Mouse (Mus musculus): ENCODE results near the gene Cct6b. TPM values are rescaled to one million over a fixed set of nuclear protein-coding genes. Genes with fewer than 3 reads are reported as not detected.
"Not testable (repeated sequence)": the region's sequence is repeated elsewhere in the genome, so short reads cannot be mapped to it uniquely, and the experiment has no call there.

The Cct6b gene
- polyA plus RNA-seq, 1 experiment from 2014 or later: 0.14 TPM

DNA sequence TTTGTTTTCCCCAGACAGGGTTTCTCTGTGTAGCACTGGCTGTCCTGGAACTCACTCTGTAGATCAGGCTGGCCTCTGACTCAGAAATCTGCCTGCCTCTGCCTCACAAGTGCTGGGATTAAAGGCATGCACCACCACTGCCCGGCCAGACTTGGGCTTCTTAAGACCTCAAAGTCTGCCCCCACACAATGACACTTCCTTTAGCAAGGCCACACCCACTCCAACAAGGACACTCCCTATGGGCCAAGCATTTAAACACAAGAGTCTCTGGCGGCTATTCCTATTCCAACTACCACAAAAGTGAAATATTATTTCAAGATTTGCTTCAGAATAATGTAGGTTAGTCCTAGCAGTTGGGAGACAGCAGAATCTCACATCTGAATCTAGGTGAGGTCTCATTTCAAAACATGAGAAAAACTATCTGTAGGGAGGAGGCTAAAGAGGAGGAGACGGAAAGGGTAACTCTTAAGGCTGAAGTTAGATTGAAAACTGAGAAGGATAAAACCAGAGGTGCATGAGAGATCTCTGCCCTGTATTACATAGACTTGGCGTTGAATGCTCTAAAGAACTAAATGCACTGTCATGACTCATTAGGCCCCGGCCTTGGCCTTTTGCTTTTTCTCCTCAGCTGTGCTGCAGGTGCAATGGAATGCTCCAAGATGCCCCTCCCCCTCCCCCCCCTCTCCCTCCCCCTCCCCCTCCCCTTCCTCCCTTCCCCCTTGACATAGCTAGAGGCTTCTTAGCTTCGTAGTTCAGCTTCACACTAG is 11.6 kb downstream of the Cct6b start:
- no peaks in the 10 kb centered on the region for H3K36me3 ChIP-seq
- H3K9me3 ChIP-seq: no peaks in the 10 kb centered on the region
- 63% methylated on average over 6 of the region's 6 CpGs for WGBS

DNA sequence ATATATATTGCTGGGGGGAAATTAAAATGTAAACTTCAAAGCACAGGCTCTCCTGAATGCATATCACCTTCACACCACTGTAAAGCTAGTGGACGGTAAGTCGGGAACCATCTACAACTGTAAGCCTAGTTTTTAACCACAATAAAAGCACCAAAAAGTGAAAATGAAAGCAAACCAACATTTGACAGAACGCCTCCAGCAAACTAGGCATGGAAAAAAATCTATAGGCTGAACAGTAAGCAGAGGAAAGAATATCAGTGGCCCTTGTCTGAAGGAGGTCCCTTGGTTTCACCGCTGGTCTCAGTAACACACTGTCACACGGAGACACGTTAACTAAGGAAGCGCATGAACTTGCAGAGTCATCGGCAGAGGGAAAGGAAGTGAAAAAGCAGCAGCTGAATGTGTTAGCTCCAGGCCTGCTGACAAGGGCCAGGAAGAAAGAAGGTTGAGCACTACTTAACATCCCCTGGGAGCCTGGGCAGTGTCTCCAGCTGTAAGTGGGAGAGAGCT is 17.2 kb downstream of the Cct6b start:
- no peak for DNase-seq (ENCODE audit: low spot score)
- Histone ChIP-seq H3K4me1 (no peaks in the 10 kb centered on the region), H3K27me3 (ENCODE audit: insufficient read depth, poor library complexity, severe bottlenecking) (peaks cover 5% of the 10 kb centered on the region), H3K4me3 (no peak overlapping the region), H3K27ac (no peak overlapping the region), H3K36me3 (no peaks in the 10 kb centered on the region), H3K9me3 (no peaks in the 10 kb centered on the region)
- WGBS: 66% methylated on average over 8 of the region's 8 CpGs

More for the DNA sequence above, 11.6 kb downstream of the Cct6b start:
- DNase-seq (ENCODE audit: low spot score): no peak
- no peaks in the 10 kb centered on the region for H3K27me3 ChIP-seq (ENCODE audit: insufficient read depth, poor library complexity, severe bottlenecking)
- H3K27ac ChIP-seq: no peak overlapping the region
- no peak overlapping the region for H3K4me3 ChIP-seq
- no peaks in the 10 kb centered on the region for H3K4me1 ChIP-seq

DNA sequence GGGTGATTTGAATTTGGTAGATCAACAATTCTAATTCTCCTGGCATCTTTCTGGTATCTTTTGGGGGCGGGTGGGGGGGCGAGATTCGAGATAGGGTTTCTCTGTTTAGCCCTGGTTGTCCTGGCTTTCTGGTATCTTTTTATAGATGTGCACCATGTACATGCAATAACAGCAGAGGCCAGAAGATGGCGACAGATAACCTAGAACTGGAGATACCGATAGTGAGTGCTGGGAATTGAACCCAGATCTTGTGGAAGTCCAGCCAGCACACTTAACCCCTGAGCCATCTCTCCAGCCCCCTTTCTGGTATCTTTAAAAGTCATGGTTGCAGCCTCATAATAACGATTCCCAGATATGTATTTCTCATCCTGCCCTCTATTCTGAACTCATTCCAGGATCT is 18.0 kb downstream of the Cct6b start:
- H3K27me3 ChIP-seq (ENCODE audit: insufficient read depth, poor library complexity, severe bottlenecking): peaks cover 5% of the 10 kb centered on the region
- no peaks in the 10 kb centered on the region for H3K36me3 ChIP-seq
- H3K4me1 ChIP-seq: no peaks in the 10 kb centered on the region
- H3K4me3 ChIP-seq: no peak overlapping the region
- DNase-seq (ENCODE audit: low spot score): no peak
- H3K27ac ChIP-seq: no peak overlapping the region
- 29% methylated on average over 6 of the region's 6 CpGs for WGBS
- H3K9me3 ChIP-seq: no peaks in the 10 kb centered on the region

DNA sequence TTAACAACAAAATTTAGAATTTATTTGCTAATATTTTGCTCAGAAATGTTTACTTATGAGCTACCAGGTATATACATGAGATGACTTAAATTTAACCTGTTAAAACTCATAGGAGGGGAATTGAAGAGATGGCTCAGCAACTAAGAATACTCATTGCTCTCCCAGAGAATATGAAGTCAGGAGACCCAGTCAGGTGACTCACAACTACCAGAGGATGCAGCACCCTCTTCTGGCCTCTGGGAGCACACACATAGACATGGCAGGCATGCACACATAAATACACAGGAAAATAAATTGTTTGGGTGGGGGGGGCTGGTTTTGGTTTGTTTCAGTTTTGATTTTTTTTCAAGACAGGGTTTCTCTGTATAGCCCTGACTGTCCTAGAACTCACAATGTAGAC is 25.1 kb downstream of the Cct6b start:
- Histone ChIP-seq H3K27ac (no peak overlapping the region), H3K4me3 (no peak overlapping the region), H3K4me1 (no peaks in the 10 kb centered on the region), H3K9me3 (no peaks in the 10 kb centered on the region), H3K36me3 (no peaks in the 10 kb centered on the region), H3K27me3 (ENCODE audit: insufficient read depth, poor library complexity, severe bottlenecking) (no peaks in the 10 kb centered on the region)
- DNase-seq (ENCODE audit: low spot score): no peak

DNA sequence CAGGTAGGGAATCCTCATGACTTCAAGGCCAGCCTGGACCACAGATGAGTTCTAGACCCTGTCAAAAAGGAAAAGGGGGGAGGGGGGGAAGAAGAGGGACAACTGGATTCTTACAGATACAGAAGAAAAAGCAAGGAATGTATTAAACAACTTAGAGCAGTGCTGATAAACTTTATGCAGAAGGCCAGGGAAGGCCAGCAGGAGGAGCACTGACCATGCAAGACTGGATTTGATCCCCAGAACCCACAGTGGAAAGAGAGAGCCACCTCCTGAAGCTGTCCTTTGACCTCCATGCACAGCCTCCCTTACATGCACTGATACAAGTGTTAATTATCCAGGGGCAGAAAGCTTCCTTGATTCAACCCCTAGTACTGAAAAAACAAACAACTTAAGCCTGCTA is 29.9 kb downstream of the Cct6b start:
- Histone ChIP-seq H3K27me3 (ENCODE audit: insufficient read depth, poor library complexity, severe bottlenecking) (no peaks in the 10 kb centered on the region), H3K4me1 (no peaks in the 10 kb centered on the region), H3K4me3 (no peak overlapping the region), H3K27ac (no peak overlapping the region), H3K9me3 (no peaks in the 10 kb centered on the region), H3K36me3 (no peaks in the 10 kb centered on the region)
- no peak for DNase-seq (ENCODE audit: low spot score)

DNA sequence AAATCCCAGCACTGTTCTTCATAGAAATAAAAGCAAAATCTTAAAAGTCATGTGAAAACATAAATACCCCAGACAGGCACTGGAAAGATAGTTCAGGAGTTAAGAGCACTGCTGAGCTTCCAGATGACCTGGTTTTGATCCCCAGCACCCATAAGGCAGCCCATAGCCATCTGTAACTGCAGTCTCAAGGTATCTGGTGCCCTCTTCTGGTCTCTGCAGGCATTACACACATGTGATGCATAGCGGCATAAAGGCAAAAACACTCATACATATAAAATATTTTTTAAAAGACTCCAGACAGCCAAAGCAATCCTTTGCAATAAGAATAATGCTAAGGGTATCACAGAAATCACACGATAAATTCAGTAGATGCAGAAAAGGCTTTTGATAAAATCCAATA is 37.3 kb downstream of the Cct6b start:
- no peak for DNase-seq (ENCODE audit: low spot score)
- Histone ChIP-seq H3K9me3 (no peaks in the 10 kb centered on the region), H3K27ac (no peak overlapping the region), H3K4me1 (no peaks in the 10 kb centered on the region), H3K4me3 (no peak overlapping the region), H3K36me3 (no peaks in the 10 kb centered on the region), H3K27me3 (ENCODE audit: insufficient read depth, poor library complexity, severe bottlenecking) (no peaks in the 10 kb centered on the region)
- 82% methylated on average over 2 of the region's 2 CpGs for WGBS

DNA sequence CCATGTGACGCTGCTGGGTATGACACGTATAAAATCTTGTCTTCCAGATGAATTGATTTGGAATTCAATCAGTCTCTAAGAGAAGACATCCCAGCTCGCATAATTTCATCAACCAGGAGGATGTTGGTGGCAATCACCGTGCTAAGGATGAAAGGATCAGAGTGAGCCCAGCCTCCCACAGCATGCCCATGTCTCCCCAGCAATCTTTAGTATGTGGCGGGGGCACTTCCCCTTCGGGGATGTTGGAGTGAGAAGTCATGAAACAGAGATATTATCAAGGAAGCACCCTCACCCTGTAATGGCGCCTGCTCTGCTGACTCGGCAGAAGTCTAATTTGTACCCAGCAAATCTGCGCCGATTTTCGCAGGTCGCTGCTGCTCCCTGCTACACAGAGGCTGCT is 44.8 kb downstream of the Cct6b start:
- no peak for DNase-seq (ENCODE audit: low spot score)
- Histone ChIP-seq H3K4me3 (no peak overlapping the region), H3K9me3 (no peaks in the 10 kb centered on the region), H3K4me1 (no peaks in the 10 kb centered on the region), H3K27ac (no peak overlapping the region), H3K27me3 (ENCODE audit: insufficient read depth, poor library complexity, severe bottlenecking) (no peaks in the 10 kb centered on the region), H3K36me3 (no peaks in the 10 kb centered on the region)
- WGBS: 82% methylated on average over 12 of the region's 12 CpGs

DNA sequence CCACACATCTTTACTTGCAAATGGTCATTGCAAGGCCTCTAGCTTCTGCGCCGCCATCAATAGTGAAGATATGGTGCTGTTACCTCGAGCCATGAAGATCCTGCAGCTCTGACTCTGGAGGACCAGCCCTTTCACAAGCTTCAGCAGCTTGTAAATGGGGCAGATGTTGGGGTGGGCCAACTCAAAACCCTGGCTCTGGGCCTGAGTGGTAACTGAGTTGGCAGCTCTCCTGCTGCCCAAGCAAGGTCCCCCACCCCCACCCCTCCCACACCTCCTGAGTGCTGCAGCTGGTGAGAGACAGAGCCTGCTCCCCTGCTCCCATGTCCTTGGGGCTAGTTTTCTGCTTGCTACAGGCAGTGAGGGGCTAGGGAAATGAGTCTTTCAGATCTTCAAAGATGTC is 51.4 kb downstream of the Cct6b start:
- Histone ChIP-seq H3K4me3 (no peak overlapping the region), H3K27me3 (ENCODE audit: insufficient read depth, poor library complexity, severe bottlenecking) (no peaks in the 10 kb centered on the region), H3K27ac (no peak overlapping the region), H3K36me3 (no peaks in the 10 kb centered on the region), H3K4me1 (no peaks in the 10 kb centered on the region), H3K9me3 (no peaks in the 10 kb centered on the region)
- DNase-seq (ENCODE audit: low spot score): no peak
- 81% methylated on average over 3 of the region's 3 CpGs for whole genome bisulfite sequencing

DNA sequence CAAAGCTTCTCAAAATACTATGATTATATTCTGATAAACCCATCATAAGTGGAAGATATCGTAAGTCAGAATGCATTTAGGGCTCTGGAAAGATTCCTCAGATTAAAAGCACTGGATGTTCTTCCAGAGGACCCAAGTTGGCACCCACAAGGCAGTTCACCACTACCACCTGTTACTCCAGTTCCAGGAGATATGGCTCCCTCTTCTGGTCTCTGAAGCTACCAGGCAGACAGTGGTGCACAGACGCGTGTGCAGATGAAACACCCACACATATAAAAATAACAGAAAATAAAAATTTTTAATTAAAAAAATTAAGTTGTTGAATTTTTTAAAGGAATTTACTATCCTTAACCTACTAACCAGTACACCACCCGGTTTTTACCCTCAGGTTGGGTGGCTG is 55.2 kb downstream of the Cct6b start:
- Histone ChIP-seq H3K4me1 (no peaks in the 10 kb centered on the region), H3K9me3 (no peaks in the 10 kb centered on the region), H3K27ac (no peak overlapping the region), H3K27me3 (ENCODE audit: insufficient read depth, poor library complexity, severe bottlenecking) (peaks cover under 1% of the 10 kb centered on the region; the same call in 1 of the 2 replicates), H3K4me3 (no peak overlapping the region), H3K36me3 (no peaks in the 10 kb centered on the region)
- DNase-seq (ENCODE audit: low spot score): no peak
- 75% methylated on average over 4 of the region's 4 CpGs for WGBS

DNA sequence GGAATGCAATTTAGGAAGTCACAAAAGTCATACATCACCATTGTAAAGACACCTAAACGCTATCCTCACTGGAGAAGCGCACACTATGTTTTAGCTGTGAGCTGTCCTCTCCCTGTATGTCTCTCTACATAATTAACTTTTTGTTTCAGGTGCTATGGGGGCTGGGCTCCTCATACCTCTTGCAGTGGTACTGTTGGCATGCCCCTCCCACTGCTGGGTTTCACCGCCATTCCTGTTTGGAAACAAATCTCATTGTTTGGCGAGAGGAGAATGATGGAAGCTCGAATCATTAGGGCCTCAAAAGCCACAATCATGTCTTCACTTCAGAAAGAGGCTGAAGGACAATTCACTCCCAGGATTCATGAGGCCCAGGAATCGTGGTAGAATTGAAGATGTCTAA is 59.0 kb downstream of the Cct6b start:
- Histone ChIP-seq H3K4me1 (no peaks in the 10 kb centered on the region), H3K9me3 (no peaks in the 10 kb centered on the region), H3K27me3 (ENCODE audit: insufficient read depth, poor library complexity, severe bottlenecking) (peaks cover 4% of the 10 kb centered on the region; the same call in 1 of the 2 replicates), H3K27ac (no peak overlapping the region), H3K36me3 (no peaks in the 10 kb centered on the region), H3K4me3 (no peak overlapping the region)
- peak; percentile 57 for DNase-seq (ENCODE audit: low spot score)
- WGBS: 71% methylated on average over 6 of the region's 6 CpGs

DNA sequence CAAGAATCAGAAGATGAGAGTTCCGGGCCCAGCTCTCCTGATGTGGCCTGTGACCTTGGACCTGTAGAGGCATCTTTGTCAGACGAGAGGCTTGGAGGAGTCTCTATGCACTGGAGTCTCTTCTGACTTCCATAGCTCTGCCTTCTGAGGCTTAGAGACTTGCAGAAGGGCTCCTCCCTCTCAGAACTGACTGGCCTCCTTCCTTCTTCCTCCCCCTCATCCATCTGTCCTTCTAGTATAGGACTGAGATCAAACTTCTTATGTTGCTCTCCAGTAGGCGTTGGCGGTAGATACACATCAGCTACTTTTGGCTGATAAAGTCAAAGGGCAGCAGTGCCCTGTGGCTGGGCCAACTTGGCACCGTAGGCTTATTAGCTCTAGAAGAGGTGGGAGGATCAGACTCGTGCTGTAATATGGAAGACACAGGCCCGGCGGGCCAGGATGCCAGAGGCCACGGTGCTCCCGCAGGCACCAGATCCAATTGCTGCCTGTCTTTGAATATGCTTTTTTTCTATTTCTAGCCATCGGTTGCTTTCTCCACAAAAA is 64.2 kb downstream of the Cct6b start:
- Histone ChIP-seq H3K4me3 (no peak overlapping the region), H3K27ac (no peak overlapping the region), H3K36me3 (no peaks in the 10 kb centered on the region), H3K27me3 (ENCODE audit: insufficient read depth, poor library complexity, severe bottlenecking) (peaks cover 8% of the 10 kb centered on the region; the same call in 1 of the 2 replicates), H3K4me1 (no peaks in the 10 kb centered on the region), H3K9me3 (no peaks in the 10 kb centered on the region)
- DNase-seq (ENCODE audit: low spot score): no peak
- 82% methylated on average over 11 of the region's 11 CpGs for WGBS

DNA sequence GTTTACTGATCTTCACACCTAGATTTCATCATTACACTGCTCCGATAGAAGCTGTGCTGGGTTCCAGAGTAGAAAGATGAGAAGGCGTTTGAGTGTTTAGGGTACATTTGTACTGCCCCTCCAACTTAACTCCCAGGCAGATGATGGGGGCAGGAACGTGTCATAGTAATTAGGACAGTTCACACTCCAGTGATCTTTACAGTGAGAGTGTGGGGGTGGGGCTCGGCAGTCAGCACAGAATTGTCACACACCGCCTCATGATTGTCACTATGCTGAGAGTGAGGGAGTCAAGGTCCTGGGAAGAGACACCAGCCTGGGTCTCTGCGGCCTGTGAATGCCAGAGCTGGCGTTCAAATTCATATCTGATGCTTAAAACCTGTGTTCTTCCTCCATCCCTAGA is 68.2 kb downstream of the Cct6b start:
- Histone ChIP-seq H3K4me3 (no peak overlapping the region), H3K9me3 (no peaks in the 10 kb centered on the region), H3K4me1 (no peaks in the 10 kb centered on the region), H3K27ac (no peak overlapping the region), H3K27me3 (ENCODE audit: insufficient read depth, poor library complexity, severe bottlenecking) (0 out of 2 replicates have a peak, but pooled peaks cover 4% of the 10 kb centered on the region), H3K36me3 (no peaks in the 10 kb centered on the region)
- DNase-seq (ENCODE audit: low spot score): no peak
- WGBS: 67% methylated on average over 7 of the region's 7 CpGs

DNA sequence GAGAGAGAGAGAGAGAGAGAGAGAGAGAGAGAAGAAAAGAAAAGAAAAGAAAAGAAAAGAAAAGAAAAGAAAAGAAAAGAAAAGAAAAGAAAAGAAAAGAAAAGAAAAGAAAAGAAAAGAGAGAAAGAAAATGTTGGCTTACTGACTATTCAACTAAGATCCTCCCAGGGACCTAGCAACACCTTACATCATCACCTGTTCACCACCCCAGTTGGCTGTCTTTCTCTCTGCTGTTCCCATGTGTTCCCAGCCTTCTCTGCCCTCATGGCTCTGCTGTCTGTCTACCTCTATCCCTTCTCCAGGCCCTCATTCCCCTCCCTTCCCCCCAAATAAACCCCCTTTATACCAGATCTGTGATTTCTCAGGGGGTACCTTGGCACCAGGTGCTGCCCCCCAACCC is 69.2 kb downstream of the Cct6b start:
- H3K9me3 ChIP-seq; DNase-seq (ENCODE audit: low spot score); H3K36me3 ChIP-seq; H3K4me3 ChIP-seq; H3K27me3 ChIP-seq (ENCODE audit: insufficient read depth, poor library complexity, severe bottlenecking); H3K4me1 ChIP-seq; H3K27ac ChIP-seq: not testable (repeated sequence)

DNA sequence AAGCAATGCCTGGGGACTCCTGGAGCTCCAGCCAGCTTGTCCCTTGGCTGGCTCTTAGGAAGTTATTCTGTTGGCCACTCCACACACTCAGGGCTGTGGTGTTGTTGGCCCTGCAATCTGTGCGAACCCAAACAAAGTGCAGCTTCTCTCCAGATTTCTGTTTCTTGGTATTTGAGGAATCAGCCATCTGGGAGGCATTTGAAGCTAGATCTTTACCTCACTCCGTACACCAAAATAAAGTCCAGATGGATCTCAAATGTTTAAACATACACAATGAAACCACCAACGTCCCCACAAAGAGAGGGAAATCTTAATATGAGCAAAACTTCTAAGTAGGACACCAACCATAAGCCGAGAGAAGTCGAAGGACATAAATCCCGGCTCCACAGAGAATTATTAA is 71.5 kb downstream of the Cct6b start:
- Histone ChIP-seq H3K4me3 (no peak overlapping the region), H3K27ac (no peak overlapping the region), H3K27me3 (ENCODE audit: insufficient read depth, poor library complexity, severe bottlenecking) (peaks cover 2% of the 10 kb centered on the region; the same call in 1 of the 2 replicates), H3K9me3 (no peaks in the 10 kb centered on the region), H3K4me1 (no peaks in the 10 kb centered on the region), H3K36me3 (no peaks in the 10 kb centered on the region)
- WGBS: 78% methylated on average over 6 of the region's 6 CpGs
- DNase-seq (ENCODE audit: low spot score): no peak

Measured in heart, embryonic 10.5 days (tissue).